Mouse (Mus musculus) embryonic facial prominence, embryonic 12.5 days (tissue): Measurements from ENCODE around the gene Kcnk7. TPM values are rescaled to one million over a fixed set of nuclear protein-coding genes. Genes with fewer than 3 reads are reported as not detected.

Source experiments
- ATAC-seq: fragments of 200-750 bp; cut with Nextera tagmentation; 2 replicates; pipeline ENCODE4 v1.8.0; 2017; ENCODE audit not compliant: insufficient number of reproducible peaks, insufficient read depth, low FRiP score, low TSS enrichment
- H3K27ac ChIP-seq: fragments of 300-500 bp; sonication (generic); 2 replicates; pipeline ENCODE4 v1.5.1; 2016; ENCODE audit warnings: mild to moderate bottlenecking
- H3K27me3 ChIP-seq: fragments of 300-500 bp; sonication (generic); 2 replicates; pipeline ENCODE4 v1.6.1; 2016; ENCODE audit warnings: mild to moderate bottlenecking, moderate library complexity
- H3K36me3 ChIP-seq: fragments of 300-500 bp; sonication (generic); 2 replicates; pipeline ENCODE4 v1.6.1; 2016; ENCODE audit warnings: mild to moderate bottlenecking
- H3K4me1 ChIP-seq: fragments of 300-500 bp; sonication (generic); 2 replicates; pipeline ENCODE4 v1.6.1; 2016
- H3K4me2 ChIP-seq: fragments of 300-500 bp; sonication (generic); replicated peaks from 2 replicates; pipeline ENCODE4 v1.6.1; 2016; ENCODE audit warnings: mild to moderate bottlenecking, moderate library complexity
- H3K4me3 ChIP-seq: fragments of 300-500 bp; sonication (generic); 2 replicates; pipeline ENCODE4 v1.5.1; 2016; ENCODE audit warnings: mild to moderate bottlenecking
- H3K9ac ChIP-seq: fragments of 300-500 bp; sonication (generic); 2 replicates; pipeline ENCODE4 v1.6.1; 2016; ENCODE audit warnings: mild to moderate bottlenecking, moderate library complexity
- H3K9me3 ChIP-seq: fragments of 300-500 bp; sonication (generic); 2 replicates; pipeline ENCODE4 v1.6.1; 2016; ENCODE audit warnings: mild to moderate bottlenecking, moderate library complexity
- WGBS: fragments of 180-500 bp; shearing (Covaris S2); methylation state at CpG from one replicate; pipeline ENCODE4 v1.1.7; 2016; 5-methylcytosine and 5-hydroxymethylcytosine counted together
- polyA plus RNA-seq: library from polyadenylated mRNA; unstranded; fragments of >200 nt; fragmentation: Nextera tagmentation; extraction: Ambion mirVana; gene quantifications from 2 replicates; pipeline ENCODE4 v1.2.1, GENCODE M21; 2016

Kcnk7 gene
- polyA plus RNA-seq, 1 experiment from 2014 or later = 0.24 TPM

DNA sequence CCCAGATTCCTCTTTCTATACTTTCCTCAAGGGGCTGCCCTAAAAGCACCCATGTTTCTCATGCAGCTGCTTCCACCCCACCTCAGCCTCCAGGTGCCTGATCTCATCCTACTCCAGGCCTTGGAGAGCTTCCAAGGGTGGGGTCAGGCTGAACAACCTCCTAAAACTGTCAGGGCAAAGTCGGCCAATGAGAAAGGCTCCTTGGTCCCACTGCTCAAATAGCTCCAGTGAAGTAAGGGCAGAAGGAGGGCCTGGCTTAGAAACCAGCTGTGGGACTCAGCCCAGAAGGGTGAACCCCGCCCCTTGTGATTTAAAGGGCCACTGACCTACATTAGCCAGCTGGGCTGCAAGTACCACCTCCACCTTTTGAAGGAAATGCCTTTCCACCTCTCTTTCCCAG is 9.6 kb downstream of the Kcnk7 start:
- Histone ChIP-seq H3K4me2 (no peak overlapping the region), H3K4me3 (no peak overlapping the region), H3K27ac (peak overlapping the region; percentile 51), H3K4me1 (peaks cover 19% of the 10 kb centered on the region), H3K9ac (peak overlapping the region; percentile 4; the same call in 1 of the 2 replicates), H3K9me3 (no peaks in the 10 kb centered on the region), H3K27me3 (no peaks in the 10 kb centered on the region), H3K36me3 (peaks cover 44% of the 10 kb centered on the region)
- no peak for ATAC-seq
- WGBS = 11% methylated on average over 2 of the region's 2 CpGs

GRCm38 (mm10) chr19:5715793-5716688 is 11.9 kb downstream of the Kcnk7 start:
- H3K9ac ChIP-seq = no peak overlapping the region
- H3K27me3 ChIP-seq = no peaks in the 10 kb centered on the region
- H3K4me1 ChIP-seq = peaks cover 19% of the 10 kb centered on the region
- 23% methylated on average over 43 of the region's 43 CpGs for WGBS
- H3K9me3 ChIP-seq = no peaks in the 10 kb centered on the region
- peaks cover 46% of the 10 kb centered on the region for H3K36me3 ChIP-seq
- H3K27ac ChIP-seq = no peak overlapping the region
- peak overlapping the region; percentile 36 for H3K4me2 ChIP-seq
- H3K4me3 ChIP-seq = no peak overlapping the region
- no peak for ATAC-seq

DNA sequence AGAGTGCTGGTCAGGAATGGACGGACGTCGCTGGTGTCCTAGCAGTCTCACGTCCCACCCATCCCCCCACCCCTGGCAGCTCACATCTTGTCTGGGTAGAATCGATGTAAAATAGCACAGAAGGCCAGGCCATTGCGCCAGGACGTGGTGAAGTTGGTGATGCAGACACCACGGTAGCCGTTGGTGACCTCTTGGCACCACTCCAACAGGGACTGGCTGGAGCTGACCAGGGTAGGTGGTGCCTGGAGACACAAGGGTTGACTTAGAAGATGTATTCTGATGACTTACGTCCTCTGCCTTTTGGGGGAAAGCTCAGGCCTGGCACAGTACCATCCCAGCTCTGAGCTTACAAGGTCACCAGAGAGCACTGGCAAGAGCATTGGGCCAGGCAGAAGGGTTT is 12.8 kb downstream of the Kcnk7 start:
- Histone ChIP-seq H3K4me2 (no peak overlapping the region), H3K4me1 (peaks cover 19% of the 10 kb centered on the region), H3K9me3 (no peaks in the 10 kb centered on the region), H3K9ac (no peak overlapping the region), H3K4me3 (no peak overlapping the region), H3K36me3 (peaks cover 55% of the 10 kb centered on the region), H3K27me3 (no peaks in the 10 kb centered on the region), H3K27ac (no peak overlapping the region)
- ATAC-seq = no peak
- WGBS = 66% methylated on average over 10 of the region's 10 CpGs

DNA sequence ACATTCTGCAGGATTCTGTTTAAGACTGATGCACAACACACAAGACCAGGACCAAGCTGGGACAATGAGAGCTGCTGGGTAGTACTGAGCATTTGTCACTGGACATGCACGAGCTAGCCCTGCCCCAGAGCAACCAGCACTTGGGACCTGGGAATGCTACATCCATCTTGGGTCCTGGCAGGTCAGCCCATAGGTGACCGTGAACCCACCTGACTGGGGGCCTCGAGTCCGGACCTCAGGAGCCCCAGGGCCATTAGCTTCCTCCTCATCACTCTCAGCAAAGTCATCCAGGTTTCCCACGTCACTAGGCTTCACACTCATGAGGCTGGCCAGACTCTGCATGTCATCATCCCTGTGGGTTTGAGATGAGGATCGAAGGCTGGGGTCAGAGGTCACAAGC is 17.1 kb downstream of the Kcnk7 start:
- H3K27ac ChIP-seq = no peak overlapping the region
- H3K4me1 ChIP-seq = peaks cover 19% of the 10 kb centered on the region
- peaks cover 63% of the 10 kb centered on the region for H3K36me3 ChIP-seq
- H3K4me2 ChIP-seq = no peak overlapping the region
- no peaks in the 10 kb centered on the region for H3K9me3 ChIP-seq
- H3K4me3 ChIP-seq = no peak overlapping the region
- H3K9ac ChIP-seq = no peak overlapping the region
- 84% methylated on average over 6 of the region's 6 CpGs for WGBS
- H3K27me3 ChIP-seq = no peaks in the 10 kb centered on the region
- no peak for ATAC-seq

GRCm38 (mm10) chr19:5722848-5723425 is 18.8 kb downstream of the Kcnk7 start:
- no peak overlapping the region for H3K4me3 ChIP-seq
- no peak overlapping the region for H3K27ac ChIP-seq

DNA sequence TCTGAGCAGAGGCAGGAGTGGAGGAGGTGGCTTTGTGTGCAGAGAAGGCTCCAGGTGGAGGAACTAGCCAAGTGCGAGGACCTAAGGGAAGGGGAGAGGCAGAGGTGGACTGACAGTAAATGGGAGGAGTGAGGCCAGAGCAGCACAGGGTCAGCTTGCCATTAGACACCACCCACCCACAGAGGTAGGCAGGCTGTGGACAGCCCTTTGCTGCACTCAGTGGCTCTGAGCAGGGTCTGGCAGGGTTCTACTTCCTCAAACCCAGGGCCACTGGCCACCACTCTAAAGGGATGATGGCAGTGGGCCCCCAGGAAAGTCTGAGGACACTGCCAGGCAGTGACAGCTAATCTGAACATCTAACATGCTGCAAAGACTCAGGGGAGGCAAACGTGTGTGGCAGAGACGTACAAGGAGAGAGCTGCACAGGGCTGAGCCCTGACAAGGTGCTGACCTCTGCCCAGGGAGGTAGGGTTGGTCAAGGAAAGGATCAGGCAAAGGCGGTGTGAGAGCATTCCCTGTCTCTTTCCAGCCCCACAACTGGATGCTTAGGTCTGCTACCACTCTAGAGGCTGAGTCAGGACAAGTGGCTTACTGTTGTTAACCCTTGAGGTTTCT is 19.9 kb downstream of the Kcnk7 start:
- Histone ChIP-seq H3K27me3 (no peaks in the 10 kb centered on the region), H3K4me1 (peaks cover 37% of the 10 kb centered on the region), H3K27ac (no peak overlapping the region), H3K4me3 (no peak overlapping the region), H3K4me2 (peak overlapping the region; percentile 8), H3K9me3 (no peaks in the 10 kb centered on the region), H3K9ac (no peak overlapping the region), H3K36me3 (peaks cover 54% of the 10 kb centered on the region)
- 69% methylated on average over 4 of the region's 4 CpGs for WGBS
- no peak for ATAC-seq

More at GRCm38 (mm10) chr19:5722848-5723425, 18.8 kb downstream of the Kcnk7 start:
- no peak overlapping the region for H3K4me2 ChIP-seq
- H3K9me3 ChIP-seq = no peaks in the 10 kb centered on the region
- H3K36me3 ChIP-seq = peaks cover 63% of the 10 kb centered on the region
- no peak overlapping the region for H3K9ac ChIP-seq
- peaks cover 28% of the 10 kb centered on the region for H3K4me1 ChIP-seq
- ATAC-seq = no peak
- WGBS = 85% methylated on average over 7 of the region's 7 CpGs
- H3K27me3 ChIP-seq = no peaks in the 10 kb centered on the region

DNA sequence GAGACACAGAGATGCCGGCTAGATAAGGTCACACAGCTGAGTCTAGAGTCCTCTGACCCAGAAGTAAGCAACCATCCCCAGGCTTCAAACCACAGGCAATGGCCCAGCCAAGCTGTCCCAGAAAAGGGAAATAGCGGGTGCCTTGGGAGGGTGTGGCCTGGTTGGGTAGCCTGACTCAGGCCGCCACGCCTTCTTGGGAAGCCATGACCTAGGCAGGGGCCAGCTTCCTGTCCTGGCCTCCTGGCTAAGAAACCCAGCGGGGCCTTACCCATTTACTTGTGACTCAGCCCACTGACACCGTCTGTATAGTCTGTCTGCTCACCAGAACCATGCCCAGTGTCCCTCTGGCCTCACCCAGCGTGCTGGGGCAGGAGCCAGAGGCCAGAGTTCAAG is 20.4 kb downstream of the Kcnk7 start:
- no peak for ATAC-seq
- no peaks in the 10 kb centered on the region for H3K9me3 ChIP-seq
- H3K4me1 ChIP-seq = peaks cover 37% of the 10 kb centered on the region
- peaks cover 49% of the 10 kb centered on the region for H3K36me3 ChIP-seq
- peak overlapping the region; percentile 37; the same call in 1 of the 2 replicates for H3K4me3 ChIP-seq
- 0 out of 2 replicates have a peak overlapping the region, but pooled peaks have one; percentile 5 for H3K27ac ChIP-seq
- peak overlapping the region; percentile 97; the same call in 1 of the 2 replicates for H3K4me2 ChIP-seq
- no peaks in the 10 kb centered on the region for H3K27me3 ChIP-seq
- WGBS = 68% methylated on average over 7 of the region's 7 CpGs
- no peak overlapping the region for H3K9ac ChIP-seq

DNA sequence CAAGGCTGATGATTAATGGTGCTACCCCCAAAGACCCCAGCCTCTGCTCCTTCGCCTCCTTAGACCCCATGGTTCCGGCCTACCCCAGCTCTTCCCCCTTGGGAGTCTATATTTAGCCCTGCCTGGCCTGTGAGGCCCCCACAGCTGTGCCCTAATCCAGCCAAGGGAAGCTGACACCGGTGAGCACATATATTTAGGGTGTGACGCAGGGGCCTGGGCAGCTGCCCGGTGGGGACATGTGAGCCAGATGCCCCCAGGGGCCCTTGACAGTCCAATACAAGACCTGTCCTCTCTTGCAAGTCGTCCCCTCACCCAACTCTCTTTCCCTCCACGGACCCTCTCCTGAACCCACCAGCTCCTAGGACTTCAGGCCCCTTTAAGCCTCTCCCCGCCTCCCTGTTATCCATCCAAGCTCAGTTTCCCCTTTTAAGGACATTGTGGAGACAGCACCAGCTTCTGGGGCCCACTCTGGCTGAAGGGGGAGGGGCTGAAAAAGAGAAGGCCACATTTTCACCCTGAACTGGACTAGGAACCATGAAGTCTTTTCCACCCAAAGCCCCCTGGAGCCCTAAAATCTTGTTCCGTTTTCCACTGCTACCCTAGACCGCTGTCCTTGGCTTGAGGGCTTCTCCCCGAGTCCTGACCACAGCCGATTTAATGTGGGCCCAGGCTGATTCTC is 21.0 kb downstream of the Kcnk7 start:
- H3K27ac ChIP-seq = peak overlapping the region; percentile 59; the same call in 1 of the 2 replicates
- H3K4me2 ChIP-seq = peak overlapping the region; percentile 97
- no peaks in the 10 kb centered on the region for H3K9me3 ChIP-seq
- 66% methylated on average over 12 of the region's 12 CpGs for WGBS
- peak overlapping the region; percentile 37 for H3K4me3 ChIP-seq
- H3K27me3 ChIP-seq = no peaks in the 10 kb centered on the region
- H3K9ac ChIP-seq = 0 out of 2 replicates have a peak overlapping the region, but pooled peaks have one; percentile 57
- peaks cover 42% of the 10 kb centered on the region for H3K4me1 ChIP-seq
- peaks cover 43% of the 10 kb centered on the region for H3K36me3 ChIP-seq
- no peak for ATAC-seq

DNA sequence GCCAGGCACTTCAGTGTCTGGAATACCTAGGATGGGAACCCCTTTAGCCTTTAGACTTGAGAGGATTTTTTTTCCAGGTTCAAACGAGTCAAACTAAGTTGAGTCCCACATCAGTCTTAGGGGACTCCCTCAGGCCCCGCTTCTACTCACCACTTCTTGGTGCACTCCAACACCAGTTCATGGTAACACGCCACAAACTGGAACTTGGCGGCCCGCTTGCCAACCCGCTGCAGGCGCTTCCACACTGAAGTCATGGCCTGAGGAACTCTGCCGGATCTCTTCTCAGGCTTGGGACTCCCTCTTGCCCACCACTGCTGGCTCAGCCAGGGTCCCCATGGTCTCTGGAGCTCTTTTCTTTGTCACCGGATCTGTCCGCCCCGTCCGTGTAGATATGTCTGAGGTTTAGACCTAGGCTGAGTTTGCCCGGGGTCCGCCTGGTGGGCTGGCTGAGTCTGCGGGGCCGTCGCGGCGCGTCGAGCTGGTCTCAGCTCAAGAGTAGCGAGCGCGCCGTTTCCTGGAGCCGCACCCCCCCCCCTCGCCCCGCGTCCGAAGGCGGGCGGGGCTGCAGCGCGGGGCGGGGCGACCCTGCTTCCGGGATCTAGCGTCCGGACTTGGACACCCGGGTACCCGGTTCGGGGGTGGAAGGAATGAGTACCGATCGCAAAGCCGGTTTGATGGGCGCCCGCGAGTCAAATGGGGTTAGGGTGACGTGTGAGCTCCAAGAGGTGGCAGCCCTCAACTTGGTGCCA is 21.8 kb downstream of the Kcnk7 start, which contains the start of gene Ehbp1l1:
TSS of gene Ehbp1l1 (minus strand) at position 551 of the 749 bp plus-strand sequence.
- Histone ChIP-seq H3K27ac (peak within 1 kb of the TSS; percentile 59), H3K27me3 (no peaks in the 10 kb centered on the region), H3K4me1 (peaks cover 49% of the 10 kb centered on the region), H3K9me3 (no peaks in the 10 kb centered on the region), H3K4me2 (peak within 1 kb of the TSS; percentile 97), H3K9ac (peak within 1 kb of the TSS; percentile 57), H3K4me3 (peak within 1 kb of the TSS; percentile 89), H3K36me3 (peaks cover 35% of the 10 kb centered on the region)
- no peak for ATAC-seq
- WGBS = 10% methylated on average over 49 of the region's 49 CpGs

GRCm38 (mm10) chr19:5726961-5727578 is 22.9 kb downstream of the Kcnk7 start:
- peaks cover 51% of the 10 kb centered on the region for H3K4me1 ChIP-seq
- H3K4me2 ChIP-seq = peak overlapping the region; percentile 97
- H3K9ac ChIP-seq = peak overlapping the region; percentile 41; the same call in 1 of the 2 replicates
- 76% methylated on average over 15 of the region's 15 CpGs for WGBS
- peak overlapping the region; percentile 89 for H3K4me3 ChIP-seq
- H3K9me3 ChIP-seq = no peaks in the 10 kb centered on the region
- peak overlapping the region; percentile 26; the same call in 1 of the 2 replicates for H3K27ac ChIP-seq
- ATAC-seq = no peak
- no peaks in the 10 kb centered on the region for H3K27me3 ChIP-seq
- peaks cover 24% of the 10 kb centered on the region for H3K36me3 ChIP-seq
